Mouse (Mus musculus): ENCODE results near the gene Zmynd8. TPM values are rescaled to one million over a fixed set of nuclear protein-coding genes. Genes with fewer than 3 reads are reported as not detected.

Gene Zmynd8
- polyA plus RNA-seq, 1 experiment from 2014 or later: 98.3 TPM

- ChIA-PET POLR2A (no interaction called here), CTCF (no interaction called here)
- no peaks in the 10 kb centered on the region for H3K27me3 ChIP-seq
- DNase-seq (ENCODE audit: low read depth, low spot score): no peak
- in situ Hi-C loops (cut with MboI; ENCODE audit: low pct_unique_long_range_greater_than_20kb): no loop called here
- ATAC-seq: no peak
- no peak for TF ChIP-seq CTCF (IDR thresholded peaks at IDR 0.05)
Observed at GRCm38 (mm10) chr2:165841805-165842204, 57.0 kb downstream of the Zmynd8 start.

- TF ChIP-seq CTCF (IDR thresholded peaks at IDR 0.05): no peak
- in situ Hi-C loops (cut with MboI; ENCODE audit: low pct_unique_long_range_greater_than_20kb): no loop called here
- DNase-seq (ENCODE audit: low read depth, low spot score): no peak
- no peak for ATAC-seq
- H3K27me3 ChIP-seq: no peaks in the 10 kb centered on the region
- ChIA-PET POLR2A (no interaction called here), CTCF (no interaction called here)
Observed at GRCm38 (mm10) chr2:165840852-165841251, 58.0 kb downstream of the Zmynd8 start.

- no peak for ATAC-seq
Observed at GRCm38 (mm10) chr2:165839317-165839652, 59.5 kb downstream of the Zmynd8 start.

GRCm38 (mm10) chr2:165838606-165839316 is 60.1 kb downstream of the Zmynd8 start:
- ChIA-PET POLR2A (interaction anchor here (0.5 kb wide), 1 partner anchor 12 kb away, joined by 5 read pairs; no protein-coding TSS in a partner anchor), CTCF (interaction anchor here (1.5 to 1.7 kb wide), 2 partner anchors 8 to 17 kb away, joined by 3 to 5 read pairs; no protein-coding TSS in a partner anchor)
- no peak for TF ChIP-seq CTCF (IDR thresholded peaks at IDR 0.05)
- in situ Hi-C loops (cut with MboI; ENCODE audit: low pct_unique_long_range_greater_than_20kb): no loop called here
- H3K27me3 ChIP-seq: no peaks in the 10 kb centered on the region
- DNase-seq (ENCODE audit: low read depth, low spot score) (no peak), ATAC-seq (no peak)

More at GRCm38 (mm10) chr2:165839317-165839652, 59.5 kb downstream of the Zmynd8 start:
- no peak for DNase-seq (ENCODE audit: low read depth, low spot score)
- no peak for TF ChIP-seq CTCF (IDR thresholded peaks at IDR 0.05)
- POLR2A ChIA-PET: no interaction called here
- CTCF ChIA-PET: interaction anchor here (1.7 kb wide), 1 partner anchor 16 kb away, joined by 5 read pairs; no protein-coding TSS in a partner anchor
- H3K27me3 ChIP-seq: no peaks in the 10 kb centered on the region
- in situ Hi-C loops (cut with MboI; ENCODE audit: low pct_unique_long_range_greater_than_20kb): no loop called here

GRCm38 (mm10) chr2:165834601-165835000 is 64.2 kb downstream of the Zmynd8 start:
- in situ Hi-C loops (cut with MboI; ENCODE audit: low pct_unique_long_range_greater_than_20kb): no loop called here
- no peak for ATAC-seq
- no peak for DNase-seq (ENCODE audit: low read depth, low spot score)
- ChIA-PET POLR2A (interaction anchor here (1.0 kb wide), 2 partner anchors 8 to 19 kb away, joined by 3 read pairs; no protein-coding TSS in a partner anchor), CTCF (interaction anchor here (2.1 kb wide), 1 partner anchor 17 kb away, joined by 5 read pairs; no protein-coding TSS in a partner anchor)
- no peaks in the 10 kb centered on the region for H3K27me3 ChIP-seq
- TF ChIP-seq CTCF (IDR thresholded peaks at IDR 0.05): no peak

GRCm38 (mm10) chr2:165833468-165833867 is 65.3 kb downstream of the Zmynd8 start:
- no peak for TF ChIP-seq CTCF (IDR thresholded peaks at IDR 0.05)

GRCm38 (mm10) chr2:165832720-165833119 is 66.1 kb downstream of the Zmynd8 start:
- no peak for TF ChIP-seq CTCF (IDR thresholded peaks at IDR 0.05)
- H3K27me3 ChIP-seq: no peaks in the 10 kb centered on the region
- ATAC-seq (no peak), DNase-seq (ENCODE audit: low read depth, low spot score) (no peak)
- ChIA-PET POLR2A (interaction anchor here (1.1 kb wide), 1 partner anchor 19 kb away, joined by 3 read pairs; no protein-coding TSS in a partner anchor), CTCF (interaction anchor here (2.1 kb wide), 2 partner anchors 19 to 24 kb away, joined by 5 to 10 read pairs; no protein-coding TSS in a partner anchor)
- in situ Hi-C loops (cut with MboI; ENCODE audit: low pct_unique_long_range_greater_than_20kb): no loop called here

More at GRCm38 (mm10) chr2:165833468-165833867, 65.3 kb downstream of the Zmynd8 start:
- no peak for ATAC-seq
- in situ Hi-C loops (cut with MboI; ENCODE audit: low pct_unique_long_range_greater_than_20kb): no loop called here
- DNase-seq (ENCODE audit: low read depth, low spot score): no peak
- ChIA-PET POLR2A (interaction anchor here (1.1 kb wide), 1 partner anchor 18 kb away, joined by 3 read pairs; no protein-coding TSS in a partner anchor), CTCF (interaction anchor here (2.1 kb wide), 2 partner anchors 18 to 23 kb away, joined by 5 to 10 read pairs; no protein-coding TSS in a partner anchor)
- no peaks in the 10 kb centered on the region for H3K27me3 ChIP-seq

- no peaks in the 10 kb centered on the region for H3K27me3 ChIP-seq
- no peak for TF ChIP-seq CTCF (IDR thresholded peaks at IDR 0.05)
- DNase-seq (ENCODE audit: low read depth, low spot score) (no peak), ATAC-seq (no peak)
- in situ Hi-C loops (cut with MboI; ENCODE audit: low pct_unique_long_range_greater_than_20kb): no loop called here
- CTCF ChIA-PET: interaction anchor here (2.1 kb wide), 1 partner anchor 24 kb away, joined by 10 read pairs; no protein-coding TSS in a partner anchor
- POLR2A ChIA-PET: no interaction called here
Observed at GRCm38 (mm10) chr2:165832295-165832694, 66.5 kb downstream of the Zmynd8 start.

- in situ Hi-C loops (cut with MboI; ENCODE audit: low pct_unique_long_range_greater_than_20kb): no loop called here
- no peaks in the 10 kb centered on the region for H3K27me3 ChIP-seq
- POLR2A ChIA-PET: no interaction called here
- ATAC-seq (peak; percentile 36), DNase-seq (ENCODE audit: low read depth, low spot score) (no peak)
- TF ChIP-seq CTCF (IDR thresholded peaks at IDR 0.05): no peak
- CTCF ChIA-PET: interaction anchor here (2.1 kb wide), 1 partner anchor 25 kb away, joined by 10 read pairs; no protein-coding TSS in a partner anchor
Observed at GRCm38 (mm10) chr2:165831637-165832289, 67.1 kb downstream of the Zmynd8 start.

- TF ChIP-seq CTCF (IDR thresholded peaks at IDR 0.05): no peak
- no peak for DNase-seq (ENCODE audit: low read depth, low spot score)
- ChIA-PET CTCF (no interaction called here), POLR2A (interaction anchor here (0.5 to 0.6 kb wide), 2 partner anchors 13 to 52 kb away, joined by 3 to 4 read pairs; no protein-coding TSS in a partner anchor)
- in situ Hi-C loops (cut with MboI; ENCODE audit: low pct_unique_long_range_greater_than_20kb): loop anchor here (5.0 kb wide), 1 partner anchor 84 kb away; no protein-coding TSS in a partner anchor
- H3K27me3 ChIP-seq: no peaks in the 10 kb centered on the region
- no peak for ATAC-seq
Observed at GRCm38 (mm10) chr2:165828770-165829169, 70.0 kb downstream of the Zmynd8 start.
